ENCODE assay signal across 9 mouse cellular contexts in the genomic region with DNA sequence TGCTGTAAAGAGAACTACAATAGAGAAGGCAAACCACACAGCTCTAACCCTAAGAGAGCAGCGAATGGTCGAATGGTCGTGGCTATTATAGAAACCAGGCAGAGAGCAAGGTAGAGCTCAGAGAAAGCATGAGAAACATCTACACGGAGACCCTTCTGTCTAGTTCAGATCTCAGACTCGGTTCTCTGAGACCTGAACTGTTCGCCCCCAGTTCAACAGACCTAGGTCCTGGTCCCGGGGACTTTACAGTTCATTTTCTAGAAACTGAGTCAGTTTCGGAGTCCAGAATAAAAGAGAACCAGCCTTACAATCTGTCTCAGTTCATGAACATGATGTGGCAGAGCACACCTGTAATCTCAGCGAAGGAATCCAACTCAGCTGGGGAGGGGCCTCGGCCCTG. TPM values are rescaled to one million over a fixed set of nuclear protein-coding genes. Genes with fewer than 3 reads are reported as not detected.
DNase-seq lines count a peak whose midpoint lies in the region; ATAC-seq and TF ChIP-seq lines count a peak whose summit lies in the region.
"Had no signal": no experiment of that assay in that cellular context is flagged by ENCODE, and none has a peak within 500 bp of the region (broad histone marks: within the 10 kb centered on the region; RNA-seq: fewer than 3 reads in every experiment).

No protein-coding gene starts in this region.

- no peaks in the 10 kb centered on the region for H3K36me3 ChIP-seq in kidney, embryonic 16.5 days (ENCODE audit: insufficient read depth, low read length)
- peaks cover 5% of the 10 kb centered on the region; the same call in 1 of the 2 replicates for H3K36me3 ChIP-seq in embryonic facial prominence, embryonic 14.5 days (ENCODE audit: control insufficient read depth, insufficient read depth, low read length)
- no peaks in the 10 kb centered on the region for H3K36me3 ChIP-seq in intestine, postnatal 0 days (ENCODE audit: control insufficient read depth, insufficient read depth)
- no peaks in the 10 kb centered on the region for H3K36me3 ChIP-seq in neural tube, embryonic 12.5 days

- H3K4me3 ChIP-seq in kidney, embryonic 16.5 days (ENCODE audit: low read length), result peak overlapping the region; percentile 84
- peak overlapping the region; percentile 83 for H3K4me3 ChIP-seq in embryonic facial prominence, embryonic 14.5 days (ENCODE audit: low read depth, low read length)
- peak overlapping the region; percentile 60 for H3K4me3 ChIP-seq in intestine, postnatal 0 days (ENCODE audit: low read depth, low read length)
- peak overlapping the region; percentile 20 for H3K4me3 ChIP-seq in neural tube, embryonic 12.5 days

- H3K27ac ChIP-seq in kidney, embryonic 16.5 days (ENCODE audit: low read length), result peak overlapping the region; percentile 99
- peak overlapping the region; percentile 92 for H3K27ac ChIP-seq in embryonic facial prominence, embryonic 14.5 days (replicated peaks; ENCODE audit: low read depth, low read length)
- peak overlapping the region; percentile 80 for H3K27ac ChIP-seq in intestine, postnatal 0 days (ENCODE audit: low read depth, low read length)
- H3K27ac ChIP-seq in neural tube, embryonic 12.5 days, result no peak overlapping the region

- no peak for DNase-seq in kidney, adult 8-10 months
- DNase-seq in embryonic facial prominence, embryonic 14.5 days (ENCODE audit: low spot score), result no peak
- no peak for DNase-seq in thymus, adult 18-20 months
- no peak for DNase-seq in gastrocnemius, postnatal 25 days
- DNase-seq in spleen, postnatal 4 days (ENCODE audit: low spot score in 2 of 2), result no peak

- no peak for ATAC-seq in kidney, embryonic 16.5 days (ENCODE audit: low FRiP score, low TSS enrichment)
- ATAC-seq in embryonic facial prominence, embryonic 14.5 days (ENCODE audit: low read depth), result no peak
- ATAC-seq in intestine, postnatal 0 days, result no peak
- no peak; the same call in 1 of the 2 replicates for ATAC-seq in neural tube, embryonic 12.5 days (ENCODE audit: low FRiP score, low read depth)

- WGBS in kidney, embryonic 16.5 days, result 9% methylated on average over 10 of the region's 10 CpGs
- WGBS in embryonic facial prominence, embryonic 14.5 days, result 7% methylated on average over 10 of the region's 10 CpGs
- WGBS in intestine, postnatal 0 days, result 11% methylated on average over 10 of the region's 10 CpGs
- WGBS in neural tube, embryonic 12.5 days, result 15% methylated on average over 10 of the region's 10 CpGs

- H3K4me2 ChIP-seq in kidney, embryonic 16.5 days (replicated peaks; ENCODE audit: low read depth, low read length), result peak overlapping the region; percentile 62
- peak overlapping the region; percentile 80 for H3K4me2 ChIP-seq in embryonic facial prominence, embryonic 14.5 days (ENCODE audit: low read depth, low read length)
- peak overlapping the region; percentile 68 for H3K4me2 ChIP-seq in intestine, postnatal 0 days (replicated peaks; ENCODE audit: low read depth)
- H3K4me2 ChIP-seq in neural tube, embryonic 12.5 days (replicated peaks), result peak overlapping the region; percentile 92

- no peaks in the 10 kb centered on the region for H3K27me3 ChIP-seq in kidney, embryonic 16.5 days (ENCODE audit: insufficient read depth, low read length)
- H3K27me3 ChIP-seq in embryonic facial prominence, embryonic 14.5 days (replicated peaks; ENCODE audit: control insufficient read depth, insufficient read depth, low read length), result no peaks in the 10 kb centered on the region
- no peaks in the 10 kb centered on the region for H3K27me3 ChIP-seq in intestine, postnatal 0 days (replicated peaks; ENCODE audit: control insufficient read depth, insufficient read depth, low read length)
- no peaks in the 10 kb centered on the region for H3K27me3 ChIP-seq in neural tube, embryonic 12.5 days (replicated peaks)

- peaks cover 50% of the 10 kb centered on the region for H3K4me1 ChIP-seq in kidney, embryonic 16.5 days (ENCODE audit: insufficient read depth, low read length)
- peaks cover 34% of the 10 kb centered on the region for H3K4me1 ChIP-seq in embryonic facial prominence, embryonic 14.5 days (ENCODE audit: control insufficient read depth, insufficient read depth, low read length)
- peaks cover 8% of the 10 kb centered on the region; the same call in 1 of the 2 replicates for H3K4me1 ChIP-seq in intestine, postnatal 0 days (replicated peaks; ENCODE audit: control insufficient read depth, insufficient read depth, low read length)
- peaks cover 50% of the 10 kb centered on the region for H3K4me1 ChIP-seq in neural tube, embryonic 12.5 days

- H3K9me3 ChIP-seq in kidney, embryonic 16.5 days (ENCODE audit: low read length), result no peaks in the 10 kb centered on the region
- no peaks in the 10 kb centered on the region for H3K9me3 ChIP-seq in embryonic facial prominence, embryonic 14.5 days (ENCODE audit: control insufficient read depth, low read length)
- H3K9me3 ChIP-seq in intestine, postnatal 0 days (ENCODE audit: control insufficient read depth), result no peaks in the 10 kb centered on the region
- H3K9me3 ChIP-seq in neural tube, embryonic 12.5 days, result no peaks in the 10 kb centered on the region

- no peak for TF ChIP-seq CTCF in intestine, postnatal 0 days (IDR thresholded peaks at IDR 0.05; ENCODE audit: low read depth)

- H3K9ac ChIP-seq in kidney, embryonic 16.5 days (replicated peaks; ENCODE audit: low read length), result peak overlapping the region; percentile 64
- H3K9ac ChIP-seq in embryonic facial prominence, embryonic 14.5 days (ENCODE audit: low read depth, low read length), result peak overlapping the region; percentile 50
- H3K9ac ChIP-seq in intestine, postnatal 0 days (ENCODE audit: low read depth, low read length), result no peak overlapping the region
- no peak overlapping the region for H3K9ac ChIP-seq in neural tube, embryonic 12.5 days

RNA-seq across cellular contexts. Expression of a gene that starts 1.6 kb away (rescaled TPM):
- 139 and 151 TPM in 2 replicates for polyA plus RNA-seq in kidney, embryonic 16.5 days (2015; fragmentation: Nextera tagmentation; extraction: Ambion mirVana)
- polyA plus RNA-seq in embryonic facial prominence, embryonic 14.5 days (2014; fragmentation: Nextera tagmentation; extraction: Ambion mirVana), result 128 and 138 TPM in 2 replicates
- 76.1 and 92.4 TPM in 2 replicates for polyA plus RNA-seq in intestine, postnatal 0 days (2015; fragmentation: Nextera tagmentation; extraction: Ambion mirVana)
- polyA plus RNA-seq in neural tube, embryonic 12.5 days (2016; fragmentation: Nextera tagmentation; extraction: Ambion mirVana), result 103 and 107 TPM in 2 replicates
- 10 to 100 TPM in 1 of 2 experiments, 1 to 10 TPM in 1; 9.7 to 14.0 TPM for total RNA-seq in gastrocnemius, postnatal 25 days (2021)

RNA-seq across cellular contexts. Expression of a gene that starts 19.5 kb away (rescaled TPM):
- polyA plus RNA-seq in kidney, embryonic 16.5 days (2015; fragmentation: Nextera tagmentation; extraction: Ambion mirVana), result 19.6 and 22.1 TPM in 2 replicates
- 19.1 and 27.0 TPM in 2 replicates for polyA plus RNA-seq in embryonic facial prominence, embryonic 14.5 days (2014; fragmentation: Nextera tagmentation; extraction: Ambion mirVana)
- polyA plus RNA-seq in intestine, postnatal 0 days (2015; fragmentation: Nextera tagmentation; extraction: Ambion mirVana), result 9.3 and 9.5 TPM in 2 replicates
- polyA plus RNA-seq in neural tube, embryonic 12.5 days (2016; fragmentation: Nextera tagmentation; extraction: Ambion mirVana), result 3.7 and 4.4 TPM in 2 replicates
- 1 to 10 TPM; 2.2 to 2.7 TPM for total RNA-seq in gastrocnemius, postnatal 25 days (2021)
- total RNA-seq: neutrophil, adult 5-6 weeks had no signal

RNA-seq across cellular contexts. Expression of a gene that starts 47.7 kb away (rescaled TPM):
- polyA plus RNA-seq in kidney, embryonic 16.5 days (2015; fragmentation: Nextera tagmentation; extraction: Ambion mirVana), result 27.6 and 28.0 TPM in 2 replicates
- 26.7 and 30.2 TPM in 2 replicates for polyA plus RNA-seq in embryonic facial prominence, embryonic 14.5 days (2014; fragmentation: Nextera tagmentation; extraction: Ambion mirVana)
- polyA plus RNA-seq in intestine, postnatal 0 days (2015; fragmentation: Nextera tagmentation; extraction: Ambion mirVana), result 19.0 and 21.5 TPM in 2 replicates
- 42.8 and 47.7 TPM in 2 replicates for polyA plus RNA-seq in neural tube, embryonic 12.5 days (2016; fragmentation: Nextera tagmentation; extraction: Ambion mirVana)
- 10 to 100 TPM; 11.3 to 11.5 TPM for total RNA-seq in gastrocnemius, postnatal 25 days (2021)

Comparison
In these comparisons a context has a peak if more than half of its experiments do, and no peak if none do; other contexts are left out.
1. H3K4me3 ChIP-seq: peak in every context shown above with its lines; median percentile 84 in kidney, embryonic 16.5 days; 83 in embryonic facial prominence, embryonic 14.5 days; 60 in intestine, postnatal 0 days; 20 in neural tube, embryonic 12.5 days.
2. H3K9ac ChIP-seq: peak in kidney, embryonic 16.5 days (single experiment) and embryonic facial prominence, embryonic 14.5 days (single experiment); none in intestine, postnatal 0 days (single experiment) and neural tube, embryonic 12.5 days (single experiment).
3. Peak in every context shown above with its lines, with median percentiles within 50 percentile points of each other: H3K4me2 ChIP-seq.